Mouse (Mus musculus) testis, adult 2 months (tissue): ENCODE data around the gene Atf6. TPM values are rescaled to one million over a fixed set of nuclear protein-coding genes. Genes with fewer than 3 reads are reported as not detected.

Experiments used
- H3K27ac ChIP-seq: fragments of 200-500 bp; 2 replicates; pipeline ENCODE4 v1.5.1; 2012; ENCODE audit warnings: low read depth, low read length; ENCODE audit not compliant: control insufficient read depth, insufficient read depth
- H3K27me3 ChIP-seq: fragments of 200-500 bp; 2 replicates; pipeline ENCODE4 v1.6.1; 2012; ENCODE audit warnings: mild to moderate bottlenecking, low read length, moderate library complexity; ENCODE audit not compliant: control insufficient read depth, insufficient read depth
- H3K36me3 ChIP-seq: fragments of 200-500 bp; 2 replicates; pipeline ENCODE4 v1.6.1; 2012; ENCODE audit warnings: mild to moderate bottlenecking, low read length; ENCODE audit not compliant: control insufficient read depth, insufficient read depth
- H3K4me1 ChIP-seq: fragments of 200-500 bp; 2 replicates; pipeline ENCODE4 v1.6.1; 2012; ENCODE audit warnings: low read length; ENCODE audit not compliant: control insufficient read depth, insufficient read depth
- H3K4me3 ChIP-seq: fragments of 200-500 bp; 2 replicates; pipeline ENCODE4 v1.5.1; 2012; ENCODE audit warnings: low read depth, mild to moderate bottlenecking, low read length, moderate library complexity, mixed read lengths; ENCODE audit not compliant: control insufficient read depth
- CTCF ChIP-seq: fragments of 200-500 bp; IDR thresholded peaks from 2 replicates; pipeline ENCODE4 v1.5.1; 2012; ENCODE audit warnings: low read depth, mild to moderate bottlenecking, inconsistent platforms, low read length, moderate library complexity; ENCODE audit not compliant: control insufficient read depth, insufficient read depth, insufficient replicate concordance
- POLR2A ChIP-seq: fragments of 200-500 bp; IDR thresholded peaks from 2 replicates; pipeline ENCODE4 v1.6.1; 2012; ENCODE audit warnings: low read depth, mild to moderate bottlenecking, inconsistent platforms, low read length, moderate library complexity; ENCODE audit not compliant: control insufficient read depth
- polyA plus RNA-seq: library from polyadenylated mRNA; depleted of rRNA; stranded (reverse); fragments of >200 nt; gene quantifications from 2 replicates; pipeline ENCODE4 v1.2.3, GENCODE M21; 2012

The Atf6 gene
- polyA plus RNA-seq, 1 experiment = 6.3 TPM

- Histone ChIP-seq H3K36me3 (peaks cover 2% of the 10 kb centered on the region; the same call in 1 of the 2 replicates), H3K4me1 (no peaks in the 10 kb centered on the region), H3K27me3 (no peaks in the 10 kb centered on the region), H3K27ac (no peak overlapping the region), H3K4me3 (no peak overlapping the region)
- TF ChIP-seq POLR2A (no peak), CTCF (no peak)
Observed at GRCm38 (mm10) chr1:170812822-170813221, 54.7 kb downstream of the Atf6 start.

- Histone ChIP-seq H3K27ac (no peak overlapping the region), H3K4me1 (no peaks in the 10 kb centered on the region), H3K27me3 (no peaks in the 10 kb centered on the region), H3K4me3 (no peak overlapping the region), H3K36me3 (no peaks in the 10 kb centered on the region; the same call in 1 of the 2 replicates)
- no peak for TF ChIP-seq CTCF
- TF ChIP-seq POLR2A = no peak
Observed at GRCm38 (mm10) chr1:170807600-170808270, 59.8 kb downstream of the Atf6 start.

- Histone ChIP-seq H3K4me1 (no peaks in the 10 kb centered on the region), H3K27ac (no peak overlapping the region), H3K36me3 (no peaks in the 10 kb centered on the region), H3K27me3 (no peaks in the 10 kb centered on the region), H3K4me3 (no peak overlapping the region)
- TF ChIP-seq CTCF = no peak
- TF ChIP-seq POLR2A = no peak
Observed at GRCm38 (mm10) chr1:170804721-170805120, 62.9 kb downstream of the Atf6 start.

- H3K4me1 ChIP-seq = no peaks in the 10 kb centered on the region
- no peaks in the 10 kb centered on the region for H3K27me3 ChIP-seq
- no peaks in the 10 kb centered on the region for H3K36me3 ChIP-seq
- no peak for TF ChIP-seq POLR2A
- TF ChIP-seq CTCF = no peak
- no peak overlapping the region for H3K27ac ChIP-seq
- no peak overlapping the region for H3K4me3 ChIP-seq
Observed at GRCm38 (mm10) chr1:170802669-170803068, 64.9 kb downstream of the Atf6 start.

GRCm38 (mm10) chr1:170800694-170801093 is 66.9 kb downstream of the Atf6 start:
- H3K27me3 ChIP-seq = no peaks in the 10 kb centered on the region
- H3K4me3 ChIP-seq = no peak overlapping the region
- H3K27ac ChIP-seq = no peak overlapping the region
- no peaks in the 10 kb centered on the region for H3K4me1 ChIP-seq
- no peaks in the 10 kb centered on the region for H3K36me3 ChIP-seq
- TF ChIP-seq POLR2A (no peak), CTCF (no peak)

GRCm38 (mm10) chr1:170795741-170796347 is 71.7 kb downstream of the Atf6 start:
- Histone ChIP-seq H3K4me1 (no peaks in the 10 kb centered on the region), H3K27ac (no peak overlapping the region), H3K27me3 (no peaks in the 10 kb centered on the region), H3K36me3 (peaks cover 4% of the 10 kb centered on the region), H3K4me3 (no peak overlapping the region)
- no peak for TF ChIP-seq CTCF
- no peak for TF ChIP-seq POLR2A

GRCm38 (mm10) chr1:170791542-170791941 is 76.0 kb downstream of the Atf6 start:
- Histone ChIP-seq H3K4me1 (no peaks in the 10 kb centered on the region), H3K27ac (no peak overlapping the region), H3K4me3 (no peak overlapping the region), H3K27me3 (no peaks in the 10 kb centered on the region), H3K36me3 (peaks cover 7% of the 10 kb centered on the region)
- TF ChIP-seq POLR2A (no peak), CTCF (no peak)
